In genomic region chr8:79294610-79295275, GRCm38 (mm10) we compare ENCODE assay signal across 8 mouse cellular contexts. TPM values are rescaled to one million over a fixed set of nuclear protein-coding genes. Genes with fewer than 3 reads are reported as not detected.
DNase-seq lines count a peak whose midpoint lies in the region; ATAC-seq lines count a peak whose summit lies in the region.

Mmaa (minus strand) TSS chr8:79294937.

- DNase-seq in ZHBTc4 (ENCODE audit: low read depth, low spot score) = peak; percentile 99
- peak; percentile 95 to 97 for DNase-seq in gastrocnemius, adult 8-10 months (ENCODE audit: low spot score in 2 of 2)
- DNase-seq in induced T-regulatory cell, adult 2 months (ENCODE audit: low read depth) = peak; percentile 98
- DNase-seq in left cerebral cortex, adult 9 months (ENCODE audit: low spot score in 2 of 2) = peak; percentile 91 to 95
- DNase-seq in right cerebral cortex, postnatal 14 days = peak; percentile 97
- peak; percentile 94 to 96 for DNase-seq in urinary bladder, postnatal 36 days (ENCODE audit: low spot score in 2 of 2)

- ATAC-seq in common myeloid progenitor, adult 5-6 weeks (replicated peaks; ENCODE audit: low read depth, poor library complexity, severe bottlenecking) = peak; percentile 87
- peak; percentile 85 for ATAC-seq in megakaryocyte progenitor cell, adult 5-6 weeks (replicated peaks; ENCODE audit: poor library complexity)

RNA-seq across cellular contexts. Expression of gene Mmaa, which starts in this region (rescaled TPM):
- total RNA-seq in common myeloid progenitor, adult 5-6 weeks (2017) = 1.9 and 6.8 TPM in 2 replicates
- total RNA-seq in gastrocnemius, adult 8-10 months (2022) = 10 to 100 TPM; 14.9 to 18.5 (median 17.3) TPM
- 3.4 and 3.9 TPM in 2 replicates for total RNA-seq in megakaryocyte progenitor cell, adult 5-6 weeks (2015)
- total RNA-seq in megakaryocyte progenitor cell, adult 5-6 weeks (2017) = 5.0 and 5.1 TPM in 2 replicates

Comparison
In these comparisons a context has a peak if more than half of its experiments do, and no peak if none do; other contexts are left out.
1. Peak in every context shown above with its lines: DNase-seq and ATAC-seq.